Mouse (Mus musculus) MEL (cell line): ENCODE results near the gene Dyrk1b. TPM values are rescaled to one million over a fixed set of nuclear protein-coding genes. Genes with fewer than 3 reads are reported as not detected.

Experiments used
- DNase-seq: peaks from one replicate; pipeline ENCODE4 v3.0.0; 2011; ENCODE audit warnings: low read depth, low spot score
- H3K27ac ChIP-seq: 2 replicates; pipeline ENCODE4 v1.5.1; 2012; ENCODE audit warnings: low read depth, mild to moderate bottlenecking, control low read depth, low read length, moderate library complexity; ENCODE audit not compliant: control insufficient read depth
- H3K27me3 ChIP-seq, 2 experiments: fragments of 150-350 bp in 1 of 2; sonication (generic) in 1 of 2; 2 replicates each; pipeline ENCODE4 v1.6.1; 2012; ENCODE audit warnings: low read length in 2 of 2, mild to moderate bottlenecking in 2 of 2, improper control_type of control experiment in 1 of 2, moderate library complexity in 1 of 2; ENCODE audit not compliant: insufficient read depth in 2 of 2, control insufficient read depth in 1 of 2
- H3K36me3 ChIP-seq, 2 experiments: 2 replicates each; pipeline ENCODE4 v1.6.1; 2012 to 2014; ENCODE audit warnings: low read length in 2 of 2, improper control_type of control experiment in 1 of 2, inconsistent platforms in 1 of 2, mild to moderate bottlenecking in 1 of 2; ENCODE audit not compliant: insufficient read depth in 2 of 2, control insufficient read depth in 1 of 2
- H3K4me1 ChIP-seq, 2 experiments: fragments of 150-350 bp in 1 of 2; sonication (generic) in 1 of 2; 2 replicates each; pipeline ENCODE4 v1.6.1; 2012; ENCODE audit warnings: low read length in 2 of 2, improper control_type of control experiment in 1 of 2, mild to moderate bottlenecking in 1 of 2; ENCODE audit not compliant: insufficient read depth in 2 of 2, control insufficient read depth in 1 of 2
- H3K4me3 ChIP-seq, 2 experiments: fragments of 150-350 bp in 1 of 2; sonication (generic) in 1 of 2; 2 replicates each; pipeline ENCODE4 v1.5.1; 2012; ENCODE audit warnings: low read depth in 2 of 2, low read length in 2 of 2, mild to moderate bottlenecking in 2 of 2, moderate library complexity in 2 of 2, control low read depth in 1 of 2, improper control_type of control experiment in 1 of 2; ENCODE audit not compliant: control insufficient read depth in 1 of 2, insufficient read depth in 1 of 2
- H3K79me2 ChIP-seq: 2 replicates; pipeline ENCODE4 v1.6.1; 2012; ENCODE audit warnings: mild to moderate bottlenecking, low read length, moderate library complexity; ENCODE audit not compliant: control insufficient read depth, poor library complexity, insufficient read depth
- H3K9ac ChIP-seq: 2 replicates; pipeline ENCODE4 v1.6.1; 2012; ENCODE audit warnings: low read depth, mild to moderate bottlenecking, control low read depth, low read length, moderate library complexity; ENCODE audit not compliant: control insufficient read depth, poor library complexity, severe bottlenecking
- H3K9me3 ChIP-seq: fragments of 150-350 bp; sonication (generic); replicated peaks from 2 replicates; pipeline ENCODE4 v1.6.1; 2012; ENCODE audit warnings: mild to moderate bottlenecking, low read length, improper control_type of control experiment, moderate library complexity; ENCODE audit not compliant: insufficient read depth
- CHD1 ChIP-seq: IDR thresholded peaks from 2 replicates; pipeline ENCODE4 v1.6.1; 2012; ENCODE audit warnings: low read depth, mild to moderate bottlenecking, inconsistent platforms, low read length, improper control_type of control experiment
- CHD2 ChIP-seq: IDR thresholded peaks from 2 replicates; pipeline ENCODE4 v1.6.1; 2011; ENCODE audit warnings: low read length, improper control_type of control experiment
- CTCF ChIP-seq, 3 experiments: IDR thresholded peaks in 2 of 3; conservative IDR thresholded peaks in 1 of 3; 2 replicates each; pipeline ENCODE4 v1.5.1; 2011 to 2012; ENCODE audit warnings: low read length in 3 of 3, low read depth in 2 of 3, mild to moderate bottlenecking in 2 of 3, improper control_type of control experiment in 1 of 3, inconsistent platforms in 1 of 3, mixed read lengths in 1 of 3, moderate library complexity in 1 of 3; ENCODE audit not compliant: control insufficient read depth in 1 of 3, insufficient read depth in 1 of 3, poor library complexity in 1 of 3, severe bottlenecking in 1 of 3
- E2F4 ChIP-seq: IDR thresholded peaks from 2 replicates; pipeline ENCODE4 v1.6.1; 2011; ENCODE audit warnings: low read depth, low read length, improper control_type of control experiment, borderline replicate concordance
- ELF1 ChIP-seq: IDR thresholded peaks from 2 replicates; pipeline ENCODE4 v1.6.1; 2014; ENCODE audit warnings: low read depth, mild to moderate bottlenecking, inconsistent platforms, low read length, improper control_type of control experiment, moderate library complexity
- ETS1 ChIP-seq: IDR thresholded peaks from 2 replicates; pipeline ENCODE4 v1.6.1; 2012; ENCODE audit warnings: low read depth, mild to moderate bottlenecking, inconsistent platforms, low read length, improper control_type of control experiment, moderate library complexity
- GABPA ChIP-seq: IDR thresholded peaks from 2 replicates; pipeline ENCODE4 v1.6.1; 2012; ENCODE audit warnings: low read depth, mild to moderate bottlenecking, inconsistent platforms, low read length, improper control_type of control experiment, moderate library complexity
- GATA1 ChIP-seq: IDR thresholded peaks from 2 replicates; pipeline ENCODE4 v1.6.1; 2011; ENCODE audit warnings: low read depth, low read length, improper control_type of control experiment
- HCFC1 ChIP-seq: IDR thresholded peaks from 2 replicates; pipeline ENCODE4 v1.6.1; 2012; ENCODE audit warnings: low read depth, mild to moderate bottlenecking, inconsistent platforms, low read length, improper control_type of control experiment, moderate library complexity
- KAT2A ChIP-seq: conservative IDR thresholded peaks from 2 replicates; pipeline ENCODE4 v1.6.1; 2012; ENCODE audit warnings: low read depth, low read length, improper control_type of control experiment, inconsistent platforms
- MEF2A ChIP-seq: IDR thresholded peaks from 2 replicates; pipeline ENCODE4 v1.6.1; 2014; ENCODE audit warnings: low read depth, mild to moderate bottlenecking, inconsistent platforms, low read length, improper control_type of control experiment; ENCODE audit not compliant: poor library complexity, insufficient replicate concordance, severe bottlenecking; ENCODE audit errors: extremely low read depth
- MXI1 ChIP-seq: IDR thresholded peaks from 2 replicates; pipeline ENCODE4 v1.6.1; 2011; ENCODE audit warnings: mild to moderate bottlenecking, low read depth, low read length, improper control_type of control experiment
- NELFE ChIP-seq: IDR thresholded peaks from 2 replicates; pipeline ENCODE4 v1.6.1; 2011; ENCODE audit warnings: low read depth, low read length, improper control_type of control experiment
- NRF1 ChIP-seq: IDR thresholded peaks from 2 replicates; pipeline ENCODE4 v1.6.1; 2014; ENCODE audit warnings: low read depth, mild to moderate bottlenecking, inconsistent platforms, low read length, improper control_type of control experiment, moderate library complexity; ENCODE audit not compliant: poor library complexity, insufficient read depth, severe bottlenecking
- POLR2A ChIP-seq, 2 experiments: IDR thresholded peaks; 2 replicates each; pipeline ENCODE4 v1.6.1; 2011 to 2012; ENCODE audit warnings: low read length in 2 of 2, mild to moderate bottlenecking in 2 of 2, control low read depth in 1 of 2, improper control_type of control experiment in 1 of 2, low read depth in 1 of 2, moderate library complexity in 1 of 2; ENCODE audit not compliant: control insufficient read depth in 1 of 2, insufficient read depth in 1 of 2, poor library complexity in 1 of 2
- POLR2AphosphoS2 ChIP-seq: IDR thresholded peaks from 2 replicates; pipeline ENCODE4 v1.6.1; 2011; ENCODE audit warnings: low read length, improper control_type of control experiment
- POLR2AphosphoS5 ChIP-seq: IDR thresholded peaks from 2 replicates; pipeline ENCODE4 v1.6.1; 2012; ENCODE audit warnings: low read depth, borderline replicate concordance, mild to moderate bottlenecking, inconsistent platforms, low read length, moderate library complexity, mixed read lengths
- SIN3A ChIP-seq: IDR thresholded peaks from 2 replicates; pipeline ENCODE4 v1.6.1; 2012; ENCODE audit warnings: low read length, improper control_type of control experiment, inconsistent platforms
- SMC3 ChIP-seq: IDR thresholded peaks from 2 replicates; pipeline ENCODE4 v1.6.1; 2011; ENCODE audit warnings: low read depth, low read length, improper control_type of control experiment
- USF1 ChIP-seq: IDR thresholded peaks from 2 replicates; pipeline ENCODE4 v1.6.1; 2014; ENCODE audit warnings: low read depth, mild to moderate bottlenecking, inconsistent platforms, low read length, improper control_type of control experiment, moderate library complexity
- USF2 ChIP-seq, 2 experiments: IDR thresholded peaks; 2 replicates each; pipeline ENCODE4 v1.6.1; 2011 to 2012; ENCODE audit warnings: improper control_type of control experiment in 2 of 2, low read length in 2 of 2, borderline replicate concordance in 1 of 2, inconsistent platforms in 1 of 2, low read depth in 1 of 2, mild to moderate bottlenecking in 1 of 2; ENCODE audit not compliant: insufficient read depth in 1 of 2
- ZC3H11A ChIP-seq: IDR thresholded peaks from 2 replicates; pipeline ENCODE4 v1.6.1; 2012; ENCODE audit warnings: low read depth, mild to moderate bottlenecking, inconsistent platforms, low read length, improper control_type of control experiment
- ZNF384 ChIP-seq: IDR thresholded peaks from 2 replicates; pipeline ENCODE4 v1.6.1; 2012; ENCODE audit warnings: low read depth, mild to moderate bottlenecking, inconsistent platforms, low read length, improper control_type of control experiment
- polyA plus RNA-seq, 2 experiments: library from polyadenylated mRNA; stranded (reverse) in 1 of 2; unstranded in 1 of 2; fragments of >175 nt in 1 of 2; fragments of >200 nt in 1 of 2; gene quantifications; 2 replicates each; pipeline versions ENCODE4 v1.2.1 to v1.2.4; 2012; ENCODE audit warnings: low replicate concordance in 2 of 2, low read depth in 1 of 2; ENCODE audit not compliant: insufficient read length in 2 of 2, insufficient read depth in 1 of 2, missing spikeins in 1 of 2
- total RNA-seq: library from RNA; depleted of rRNA; stranded (reverse); fragments of 300-350 nt; gene quantifications from 2 replicates; pipeline ENCODE4 v1.2.3, GENCODE M21; 2012

Gene Dyrk1b
- total and polyA plus RNA-seq, 3 experiments, result 0.85 to 0.89 TPM; not detected in 1

- no peaks in the 10 kb centered on the region for H3K36me3 ChIP-seq
- TF ChIP-seq SMC3 (no peak), GABPA (no peak), USF1 (peak; percentile 24; the same call in 1 of the 2 replicates)
These were observed 18.0 kb upstream of the Dyrk1b start for GRCm38 (mm10) chr7:28161163-28161749.

GRCm38 (mm10) chr7:28165406-28165805 is 13.9 kb upstream of the Dyrk1b start:
- H3K4me1 ChIP-seq, result peaks cover 0 to 6% of the 10 kb centered on the region in 2 experiments; a peak in 2 of 4 replicates
- no peak overlapping the region for H3K27ac ChIP-seq
- H3K4me3 ChIP-seq, result no peak overlapping the region
- H3K79me2 ChIP-seq, result peaks cover 12% of the 10 kb centered on the region
- no peak for TF ChIP-seq KAT2A
- TF ChIP-seq SMC3, result 0 out of 2 replicates have a peak, but pooled peaks have one; percentile 5
- TF ChIP-seq CTCF (IDR thresholded peaks at IDR 0.05 in 2 of 3, conservative IDR thresholded peaks at IDR 0.05 in 1 of 3; ENCODE audit: control insufficient read depth in 1 of 3, insufficient read depth in 1 of 3, low read depth in 2 of 3, low read length in 3 of 3, poor library complexity in 1 of 3, severe bottlenecking in 1 of 3), result peak; percentile 26 to 53 (median 50)
- TF ChIP-seq, all 39 proteins: peak for 2
- Histone ChIP-seq H3K27me3 (no peaks in the 10 kb centered on the region), H3K36me3 (no peaks in the 10 kb centered on the region; a peak in 1 of 4 replicates), H3K9ac (no peak overlapping the region), H3K9me3 (no peaks in the 10 kb centered on the region)
- peak; percentile 59 for DNase-seq

More at GRCm38 (mm10) chr7:28161163-28161749, 18.0 kb upstream of the Dyrk1b start:
- H3K27me3 ChIP-seq, result no peaks in the 10 kb centered on the region
- no peak overlapping the region for H3K9ac ChIP-seq
- no peak overlapping the region for H3K4me3 ChIP-seq
- H3K4me1 ChIP-seq, result no peaks in the 10 kb centered on the region
- no peaks in the 10 kb centered on the region for H3K79me2 ChIP-seq
- H3K27ac ChIP-seq, result no peak overlapping the region
- no peak for DNase-seq
- H3K9me3 ChIP-seq, result no peaks in the 10 kb centered on the region

DNA sequence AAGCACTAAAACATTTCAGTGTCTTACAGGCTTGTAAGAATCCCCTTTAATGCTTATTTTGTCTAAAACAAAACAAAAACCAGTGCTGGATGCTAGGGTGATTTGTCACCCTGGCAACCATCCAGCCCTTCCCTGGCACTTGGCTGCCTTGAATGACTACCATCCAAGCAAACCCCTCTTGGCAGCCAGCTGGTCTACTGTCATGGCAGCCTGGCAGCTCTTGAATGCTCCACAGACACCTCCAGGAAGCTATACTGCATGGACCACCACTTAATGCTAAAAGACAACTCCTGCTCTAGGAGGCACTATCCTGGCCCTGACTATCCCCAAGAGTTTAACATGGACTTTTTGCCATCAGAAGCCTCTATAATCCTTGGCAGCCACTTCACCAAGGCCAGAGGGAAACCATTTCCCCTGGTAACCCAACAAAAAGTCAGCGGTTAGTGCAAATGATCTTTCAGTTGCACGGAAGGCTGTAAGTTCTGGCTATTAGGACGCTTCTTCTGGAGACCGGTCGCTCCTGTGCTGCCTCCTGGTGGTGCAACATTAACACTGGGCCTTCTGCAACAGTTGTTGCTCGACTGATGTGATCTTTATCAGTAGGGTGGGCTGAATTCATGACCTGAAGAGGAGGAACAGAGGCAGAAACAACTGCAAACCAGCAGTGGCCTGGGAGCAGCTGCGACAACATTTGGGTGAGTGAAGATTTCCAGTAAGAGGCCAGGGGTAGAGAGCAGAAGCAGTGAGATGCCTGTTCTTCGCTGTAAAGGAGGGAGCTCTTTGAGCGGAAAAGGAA is 10.8 kb upstream of the Dyrk1b start:
- H3K9me3 ChIP-seq, result no peaks in the 10 kb centered on the region
- no peaks in the 10 kb centered on the region for H3K27me3 ChIP-seq
- H3K27ac ChIP-seq, result peak overlapping the region; percentile 91
- peaks cover 44% of the 10 kb centered on the region for H3K79me2 ChIP-seq
- H3K9ac ChIP-seq, result peak overlapping the region; percentile 96
- peak overlapping the region; percentile 77 to 98 for H3K4me3 ChIP-seq
- peaks cover 2 to 16% of the 10 kb centered on the region in 2 experiments for H3K36me3 ChIP-seq
- H3K4me1 ChIP-seq, result peaks cover 0 to 27% of the 10 kb centered on the region in 2 experiments; a peak in 3 of 4 replicates
- peak; percentile 94 for DNase-seq
- TF ChIP-seq MXI1 (no peak), SIN3A (peak; percentile 74; the same call in 1 of the 2 replicates), POLR2AphosphoS2 (no peak), ZC3H11A (peak; percentile 34; the same call in 1 of the 2 replicates), CHD2 (no peak), POLR2AphosphoS5 (no peak), ETS1 (peak; percentile 58), POLR2A (IDR thresholded peaks at IDR 0.05; ENCODE audit: control insufficient read depth in 1 of 2, insufficient read depth in 1 of 2, low read depth in 1 of 2, low read length in 2 of 2, poor library complexity in 1 of 2) (peak in 1 of 2 experiments; percentile 53; a peak in 2 of 4 replicates), NELFE (peak; percentile 42), MEF2A (no peak), GATA1 (peak; percentile 87), CHD1 (no peak), HCFC1 (peak; percentile 56), USF2 (IDR thresholded peaks at IDR 0.05; ENCODE audit: borderline replicate concordance in 1 of 2, insufficient read depth in 1 of 2, low read depth in 1 of 2, low read length in 2 of 2) (no peak), NRF1 (no peak), ZNF384 (no peak), E2F4 (no peak), ELF1 (no peak)
